Mouse (Mus musculus): ENCODE results near the gene Copz1. TPM values are rescaled to one million over a fixed set of nuclear protein-coding genes. Genes with fewer than 3 reads are reported as not detected.
A peak's percentile ranks its signal among the peaks of the same experiment; 100 is the strongest.
"Not testable (repeated sequence)": the region's sequence is repeated elsewhere in the genome, so short reads cannot be mapped to it uniquely, and the experiment has no call there.

The Copz1 gene
- total RNA-seq (2022), result 100 to 1,000 TPM in 1 of 4 experiments, 10 to 100 TPM in 3; 90.6 to 100 (median 94.2) TPM

GRCm38 (mm10) chr15:103272419-103273279 is at the start of gene Copz1:
Copz1 (plus strand) TSS chr15:103272714.
- peak; percentile 98 to 99 for DNase-seq (ENCODE audit: low spot score in 2 of 2)

- no peak for DNase-seq (ENCODE audit: low spot score in 2 of 2)
Observed at GRCm38 (mm10) chr15:103224161-103224560, 48.4 kb upstream of the Copz1 start.

DNA sequence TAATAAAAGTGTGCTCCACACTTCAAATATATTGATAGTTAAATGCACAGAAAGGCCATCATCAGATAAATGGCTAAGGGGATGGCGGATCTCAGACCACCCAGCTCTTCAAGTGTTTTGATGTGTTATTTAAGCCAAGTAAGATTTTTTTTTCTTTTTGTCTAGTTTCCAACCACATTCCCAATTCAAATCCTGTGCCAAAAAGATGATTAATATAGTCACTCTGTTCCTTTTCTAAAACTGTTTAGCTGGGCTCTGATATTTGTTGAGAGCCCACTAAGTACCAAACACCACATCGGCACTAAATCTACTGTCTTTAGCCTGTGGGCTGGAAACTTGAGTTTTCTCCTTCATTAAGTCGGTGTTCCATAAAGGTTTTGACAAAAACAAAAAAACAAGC is 45.5 kb upstream of the Copz1 start:
- DNase-seq (ENCODE audit: low spot score in 2 of 2), result no peak

- DNase-seq (ENCODE audit: low spot score in 2 of 2), result no peak
Observed at GRCm38 (mm10) chr15:103227572-103227971, 44.9 kb upstream of the Copz1 start.

- DNase-seq (ENCODE audit: low spot score in 2 of 2), result no peak
Observed at GRCm38 (mm10) chr15:103228904-103229303, 43.6 kb upstream of the Copz1 start.

- DNase-seq (ENCODE audit: low spot score in 2 of 2), result no peak
Observed at GRCm38 (mm10) chr15:103233119-103233518, 39.4 kb upstream of the Copz1 start.

GRCm38 (mm10) chr15:103237295-103237694 is 35.2 kb upstream of the Copz1 start:
- DNase-seq (ENCODE audit: low spot score in 2 of 2), result no peak

- DNase-seq (ENCODE audit: low spot score in 2 of 2), result peak; percentile 94 to 96
Observed at GRCm38 (mm10) chr15:103239130-103239684, 33.3 kb upstream of the Copz1 start.

DNA sequence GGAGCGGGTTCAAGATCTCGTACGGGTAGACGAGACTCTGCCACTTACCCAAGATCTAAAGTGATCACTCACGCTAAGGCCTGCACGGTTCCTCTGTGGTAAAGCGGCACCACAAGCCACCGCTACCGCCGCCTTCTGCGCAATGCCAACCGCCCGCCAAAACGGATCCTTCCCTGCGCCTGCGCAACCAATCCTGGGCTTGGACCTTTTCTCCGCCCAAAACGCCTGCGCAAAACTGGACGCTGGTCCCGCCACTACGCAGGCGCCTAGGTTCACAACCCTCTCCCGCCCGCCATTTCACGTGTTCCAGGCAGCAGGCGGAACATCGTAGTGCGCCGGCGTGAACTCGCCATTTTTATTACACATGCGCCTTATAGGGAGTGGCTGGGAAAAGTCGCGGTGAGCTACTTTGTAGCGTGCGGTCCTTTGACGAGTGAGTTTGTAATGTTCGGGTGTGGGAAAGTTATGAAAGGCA is 32.8 kb upstream of the Copz1 start, which contains the start of gene Cbx5:
Gene Cbx5 (minus strand): TSS at position 132 of the 475 bp plus-strand sequence.
- peak; percentile 97 to 99 for DNase-seq (ENCODE audit: low spot score in 2 of 2)

DNA sequence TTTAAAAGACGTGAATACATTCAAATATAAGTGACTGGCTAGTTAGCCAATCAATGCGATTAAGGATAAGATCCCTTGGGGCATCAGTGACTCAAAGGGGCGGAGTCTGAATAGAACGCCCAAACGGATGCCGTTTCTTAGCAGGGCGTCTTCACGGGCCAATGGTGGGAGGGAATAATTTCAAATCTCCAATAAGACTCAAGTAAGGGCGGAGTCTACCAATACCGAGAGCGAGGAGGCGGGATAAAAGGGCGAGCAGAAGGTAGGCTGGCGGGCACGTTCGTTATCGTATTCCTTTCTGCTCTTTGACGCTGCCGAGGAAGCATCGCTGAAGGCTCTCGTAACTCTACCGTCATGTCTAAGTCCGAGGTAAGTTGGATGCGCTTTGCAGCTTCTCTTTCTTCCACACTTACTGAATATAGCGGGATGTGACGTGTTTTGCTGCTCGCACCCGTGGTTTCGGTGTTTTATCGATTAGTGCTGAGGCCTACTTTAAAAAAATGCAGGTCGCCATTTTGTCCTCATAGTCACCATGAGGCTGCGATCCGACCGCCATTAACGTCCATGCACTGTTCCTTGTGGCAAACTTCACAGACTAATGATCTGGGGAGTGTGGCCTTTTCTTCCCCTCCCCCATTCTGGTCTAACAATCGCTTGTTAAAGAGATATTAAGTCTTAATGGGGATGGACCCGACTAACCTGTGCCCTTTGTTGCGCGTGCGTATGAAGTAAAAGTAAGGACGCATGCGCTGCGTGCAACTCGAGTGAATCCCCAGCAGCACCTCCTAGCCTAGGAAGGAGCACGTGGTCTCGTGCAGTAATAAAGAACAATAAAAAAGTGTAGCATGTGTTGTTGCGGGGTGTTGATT is 32.1 kb upstream of the Copz1 start, which contains the start of gene Hnrnpa1:
Gene Hnrnpa1 (plus strand): TSS at position 273 of the 869 bp plus-strand sequence.
- peak; percentile 94 to 97 for DNase-seq (ENCODE audit: low spot score in 2 of 2)

GRCm38 (mm10) chr15:103241071-103242018 is 31.2 kb upstream of the Copz1 start:
- not testable (repeated sequence) for DNase-seq (ENCODE audit: low spot score in 2 of 2)

DNA sequence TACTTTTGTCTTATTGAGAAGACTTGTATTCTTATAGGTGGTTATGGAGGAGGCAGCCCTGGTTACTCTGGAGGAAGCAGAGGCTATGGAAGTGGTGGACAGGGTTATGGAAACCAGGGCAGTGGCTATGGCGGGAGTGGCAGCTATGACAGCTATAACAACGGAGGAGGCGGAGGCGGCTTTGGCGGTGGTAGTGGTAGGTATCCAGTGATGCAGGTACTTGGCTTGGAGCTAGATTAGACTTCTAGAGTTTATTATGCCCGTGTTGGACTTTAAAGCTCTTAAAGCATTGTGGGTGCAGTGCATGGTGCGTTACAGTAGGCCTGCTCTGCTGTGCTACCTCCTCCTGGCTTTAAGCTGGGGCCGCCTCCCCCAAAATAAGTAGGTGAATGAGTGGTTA is 29.6 kb upstream of the Copz1 start:
- DNase-seq (ENCODE audit: low spot score in 2 of 2), result no peak

DNA sequence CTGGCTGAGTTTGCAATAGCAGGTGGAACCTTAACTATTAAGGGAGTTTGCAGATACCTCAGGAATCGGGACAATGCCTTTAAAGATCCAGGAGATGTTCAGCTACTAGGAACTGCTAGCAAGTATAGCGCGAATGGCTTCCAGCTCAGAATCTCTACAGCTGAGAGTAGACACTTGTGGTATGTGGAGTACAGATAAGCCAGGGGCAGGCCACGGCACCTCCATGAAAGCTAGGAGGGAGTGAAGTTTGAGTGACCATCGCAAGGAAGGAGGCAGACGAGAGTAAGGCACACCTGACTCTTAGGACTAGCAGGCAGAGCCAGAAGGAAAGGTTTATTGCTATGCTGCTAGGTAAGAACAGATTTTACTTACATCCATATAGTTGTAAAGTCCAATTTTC is 26.9 kb upstream of the Copz1 start:
- no peak for DNase-seq (ENCODE audit: low spot score in 2 of 2)

DNA sequence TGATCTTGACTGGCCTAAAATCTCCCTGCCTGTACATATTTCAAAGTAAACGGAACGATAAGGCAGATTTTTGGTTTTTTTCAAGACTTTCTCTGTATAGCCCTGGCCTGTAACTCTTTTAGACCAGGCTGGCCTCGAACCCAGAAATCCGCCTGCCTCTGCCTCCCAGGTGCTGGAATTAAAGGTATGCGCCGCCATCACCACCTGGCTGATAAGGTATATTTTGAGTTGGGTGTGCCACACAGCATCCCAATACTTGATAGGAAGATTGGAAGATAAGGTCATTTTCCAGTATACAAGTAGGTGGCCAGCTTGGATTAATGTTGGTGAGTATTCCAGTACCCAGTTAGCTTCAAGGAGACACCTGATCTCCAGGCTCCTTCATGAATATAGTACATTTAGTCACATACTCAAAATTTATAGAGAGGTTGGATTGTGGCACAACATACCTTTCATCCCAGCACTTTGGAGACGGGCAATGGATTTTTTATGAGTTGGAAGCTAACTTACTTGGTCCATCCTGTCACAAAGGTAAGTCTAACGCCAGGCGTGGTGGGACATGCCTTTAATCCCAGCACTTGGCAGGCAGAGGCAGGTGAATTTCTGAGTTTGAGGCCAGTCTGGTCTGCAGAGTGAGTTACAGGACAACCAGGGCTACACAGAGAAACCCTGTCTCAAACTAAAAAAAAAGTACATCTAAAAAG is 25.3 kb upstream of the Copz1 start:
- no peak for DNase-seq (ENCODE audit: low spot score in 2 of 2)

GRCm38 (mm10) chr15:103247782-103248400 is 24.6 kb upstream of the Copz1 start:
- DNase-seq (ENCODE audit: low spot score in 2 of 2), result no peak

- peak in 1 of 2 experiments; percentile 21 for DNase-seq (ENCODE audit: low spot score in 2 of 2)
Observed at GRCm38 (mm10) chr15:103248401-103249313, 23.9 kb upstream of the Copz1 start.

DNA sequence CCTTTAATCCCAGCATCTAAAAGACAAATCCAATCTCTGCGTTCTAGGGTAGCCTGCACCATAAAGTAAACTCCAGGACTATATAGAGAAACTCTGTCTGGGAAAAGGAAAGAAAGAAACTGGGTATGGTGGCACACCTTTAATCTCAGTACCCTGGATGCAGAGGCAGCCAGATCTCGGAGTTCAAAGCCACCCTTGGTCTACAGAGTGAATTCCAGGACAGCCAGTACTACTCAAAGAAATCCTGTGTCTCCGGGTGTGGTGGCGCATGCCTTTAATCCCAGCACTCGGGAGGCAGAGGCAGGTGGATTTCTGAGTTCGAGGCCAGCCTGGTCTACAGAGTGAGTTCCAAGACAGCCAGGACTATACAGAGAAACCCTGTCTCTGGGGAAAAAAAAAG is 23.0 kb upstream of the Copz1 start:
- not testable (repeated sequence) for DNase-seq (ENCODE audit: low spot score in 2 of 2)

GRCm38 (mm10) chr15:103250195-103250740 is 22.2 kb upstream of the Copz1 start:
- no peak for DNase-seq (ENCODE audit: low spot score in 2 of 2)
